Mouse (Mus musculus) urinary bladder, postnatal 36 days (tissue): Measurements from ENCODE around the gene Nosip.

ENCODE experiments used
- DNase-seq, 2 experiments: peaks; one replicate each; pipeline ENCODE4 v3.0.0; 2022; ENCODE audit warnings: low spot score in 2 of 2, mixed read lengths in 1 of 2

The Nosip gene

GRCm38 (mm10) chr7:45058607-45059571, 3.3 kb upstream of the Nosip start:
- no peak for DNase-seq

DNA sequence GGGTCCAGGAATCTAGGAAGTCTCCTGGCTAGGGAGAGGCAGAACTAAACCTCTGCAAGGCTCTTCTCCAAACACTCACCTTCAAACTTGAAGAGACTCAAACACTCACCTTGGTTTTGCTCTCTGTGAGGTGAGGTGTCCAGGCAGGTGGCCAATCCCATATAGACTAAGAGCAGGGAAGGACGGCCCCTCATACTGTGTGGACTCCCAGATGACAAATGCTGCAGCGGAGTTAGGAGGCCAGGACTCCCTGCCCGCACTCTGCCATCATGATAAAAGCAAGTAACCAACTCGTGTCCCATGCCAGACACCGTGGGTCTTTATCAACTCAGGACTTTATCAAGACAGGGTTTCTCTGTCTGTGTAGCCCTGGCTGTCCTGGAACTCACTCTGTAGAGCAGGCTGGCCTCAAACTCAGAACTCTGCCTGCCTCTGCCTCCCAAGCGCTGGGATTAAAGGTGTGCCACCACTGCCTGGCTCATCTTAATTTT, 1.6 kb upstream of the Nosip start:
- no peak for DNase-seq

GRCm38 (mm10) chr7:45061532-45062075, 625 bp upstream of the Nosip start:
- peak; percentile 49 to 60 for DNase-seq

DNA sequence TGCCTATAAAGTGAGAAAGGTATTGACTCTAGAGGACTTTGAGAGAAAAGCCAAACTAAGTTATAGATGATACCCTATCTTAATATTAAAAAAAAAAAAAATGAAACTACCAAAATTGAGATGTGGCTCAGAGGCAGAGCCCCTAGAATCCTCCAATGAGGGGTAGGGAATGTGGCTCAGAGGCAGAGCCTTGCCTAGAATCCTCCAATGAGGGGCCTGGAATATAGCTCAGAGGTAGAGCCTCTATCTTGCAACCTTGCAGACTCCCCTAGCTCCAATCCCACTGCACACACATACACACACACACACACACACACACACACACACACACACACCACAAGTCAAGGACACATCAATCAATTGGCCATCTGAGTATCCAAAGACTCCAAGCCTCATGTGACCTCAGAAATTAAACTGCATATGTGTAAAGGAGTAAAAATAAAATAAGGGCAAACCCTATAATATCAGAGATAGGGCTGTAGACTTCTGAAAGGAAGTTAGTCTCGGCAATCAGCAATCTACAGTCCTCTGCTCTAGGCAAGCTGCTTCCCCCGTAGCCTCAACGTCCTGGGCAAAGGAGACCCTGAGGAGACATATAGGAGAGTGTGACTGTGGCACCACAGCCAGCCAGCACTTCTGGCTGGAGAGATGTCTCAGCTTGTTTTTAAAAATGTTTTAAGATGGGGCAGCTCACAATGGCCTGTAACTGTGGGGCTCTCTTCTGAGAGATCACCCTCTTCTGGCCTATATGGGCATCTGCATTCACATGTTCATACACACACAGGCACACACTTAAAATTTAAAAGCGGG, 5.2 kb downstream of the Nosip start:
- DNase-seq, result no peak

- no peak for DNase-seq
These were observed 5.7 kb downstream of the Nosip start for GRCm38 (mm10) chr7:45068000-45068318.

GRCm38 (mm10) chr7:45069671-45070070, 7.4 kb downstream of the Nosip start:
- no peak for DNase-seq

GRCm38 (mm10) chr7:45072230-45072629, 10.0 kb downstream of the Nosip start:
- no peak for DNase-seq

DNA sequence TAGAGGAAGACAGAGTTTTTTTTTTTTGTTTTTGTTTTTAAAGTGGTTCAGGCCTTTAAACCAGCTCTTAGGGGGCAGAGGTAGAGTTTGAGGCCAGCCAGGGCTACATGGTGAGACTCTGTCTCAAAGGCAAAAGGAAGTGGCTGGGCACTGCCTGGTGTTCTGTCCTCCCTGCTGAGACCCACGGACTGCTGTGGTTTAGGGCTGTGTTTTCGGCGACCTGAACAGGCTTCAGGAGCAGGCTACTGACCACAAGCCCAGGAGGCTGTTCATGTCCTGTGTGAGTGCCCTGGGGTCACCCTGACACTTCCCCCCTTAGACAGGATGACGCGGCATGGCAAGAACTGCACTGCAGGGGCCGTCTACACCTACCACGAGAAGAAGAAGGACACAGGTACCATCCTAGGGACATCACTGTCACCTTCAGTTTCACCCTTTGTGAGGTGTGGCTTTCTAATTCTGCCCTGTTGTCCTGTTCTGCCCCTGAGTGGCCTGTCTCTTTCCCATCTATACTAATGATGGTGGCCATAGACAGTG, 11.0 kb downstream of the Nosip start:
- no peak for DNase-seq

- no peak for DNase-seq
These were observed 11.7 kb downstream of the Nosip start for GRCm38 (mm10) chr7:45073949-45074348.

- no peak for DNase-seq
These were observed 13.2 kb downstream of the Nosip start for GRCm38 (mm10) chr7:45075405-45075804.

- no peak for DNase-seq
These were observed 14.3 kb downstream of the Nosip start for GRCm38 (mm10) chr7:45076501-45076900.

- DNase-seq, result no peak
These were observed 15.1 kb downstream of the Nosip start for GRCm38 (mm10) chr7:45077322-45077721.

- no peak for DNase-seq
These were observed 15.6 kb downstream of the Nosip start for GRCm38 (mm10) chr7:45077829-45078228.

GRCm38 (mm10) chr7:45078513-45078912, 16.3 kb downstream of the Nosip start:
- peak; percentile 59 to 73 for DNase-seq

DNA sequence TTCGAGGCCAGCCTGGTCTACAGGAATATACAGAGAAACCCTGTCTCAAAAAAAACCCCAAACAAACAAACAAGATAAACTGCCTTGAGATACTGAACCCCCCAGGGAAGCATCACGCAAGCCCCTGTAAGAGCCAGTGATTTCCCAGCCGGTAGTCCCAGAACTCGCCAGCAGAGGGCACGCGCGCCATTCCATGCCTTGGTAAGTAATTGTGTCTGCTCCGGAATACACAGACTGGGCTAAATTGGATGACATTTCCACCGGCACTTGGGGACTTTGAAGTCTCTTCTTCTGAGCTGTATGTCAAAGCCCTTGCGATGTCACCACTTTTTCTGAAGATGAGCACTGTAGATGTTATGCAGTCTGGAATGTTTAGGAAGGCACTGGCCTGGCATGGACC, 17.6 kb downstream of the Nosip start:
- peak; percentile 81 to 90 for DNase-seq

DNA sequence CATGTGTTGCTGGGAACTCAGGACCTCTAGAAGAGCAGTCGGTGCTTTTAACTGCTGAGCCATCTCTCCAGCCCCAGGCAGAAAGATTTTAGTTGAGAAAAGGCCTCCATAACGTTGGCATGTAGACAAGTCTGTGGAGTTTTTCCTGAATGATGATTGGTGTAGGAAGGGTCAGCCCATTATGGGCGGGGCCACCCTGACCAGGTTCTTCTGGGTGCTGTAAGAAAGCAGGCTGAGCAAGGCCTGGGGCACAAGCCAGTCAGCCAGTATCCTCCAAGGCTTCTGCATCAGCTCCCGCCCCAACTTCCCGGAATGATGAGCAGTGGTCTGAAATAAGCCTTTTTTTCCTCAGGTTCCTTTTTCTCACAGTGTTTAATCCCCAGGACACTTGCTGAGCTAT, 18.8 kb downstream of the Nosip start:
- DNase-seq, result no peak

DNA sequence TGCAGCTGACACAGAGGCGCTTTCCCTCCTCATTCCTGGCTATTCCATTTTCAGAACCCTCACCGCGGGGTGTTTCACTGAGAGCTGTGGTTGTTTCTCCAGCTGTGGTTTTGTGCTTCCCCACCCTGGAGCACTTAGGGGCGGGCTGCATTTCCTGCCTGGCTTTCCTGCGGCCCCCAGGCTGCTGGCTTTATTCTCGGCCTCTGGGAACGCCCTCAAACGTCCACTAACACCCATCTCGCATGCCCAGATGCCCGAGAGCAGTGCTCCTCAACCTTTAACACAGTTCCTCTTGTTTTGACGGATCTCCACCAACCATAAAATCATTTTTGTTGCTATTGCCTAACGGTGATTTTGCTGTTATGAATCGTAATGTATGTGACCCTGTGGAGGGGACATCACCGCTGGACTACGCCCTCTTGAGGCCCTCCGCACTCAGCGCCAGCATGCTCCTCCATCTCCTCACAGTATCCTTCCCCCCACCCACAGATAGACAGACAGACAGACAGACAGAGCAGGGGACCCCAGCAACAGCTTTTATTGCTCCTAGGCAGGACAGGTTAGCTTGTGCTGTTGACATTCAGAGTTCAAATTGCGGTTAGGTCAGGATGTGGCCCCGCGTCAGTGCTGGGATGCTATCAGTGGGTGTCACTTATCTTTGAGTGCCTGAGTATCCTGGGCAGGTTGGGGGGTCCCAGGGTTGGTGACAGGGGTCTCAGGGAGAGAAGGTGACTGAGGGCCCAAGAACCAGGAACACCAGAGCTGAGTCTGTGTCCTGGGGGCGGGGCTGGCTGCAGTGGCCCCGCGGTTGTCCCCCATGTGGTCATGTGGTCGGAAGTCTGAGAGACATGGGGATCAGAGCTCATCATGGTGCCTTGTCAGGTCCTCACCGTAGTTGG, 20.4 kb downstream of the Nosip start:
- peak in 1 of 2 experiments; percentile 56 for DNase-seq

GRCm38 (mm10) chr7:45083300-45083890, 21.2 kb downstream of the Nosip start:
- DNase-seq, result no peak

DNA sequence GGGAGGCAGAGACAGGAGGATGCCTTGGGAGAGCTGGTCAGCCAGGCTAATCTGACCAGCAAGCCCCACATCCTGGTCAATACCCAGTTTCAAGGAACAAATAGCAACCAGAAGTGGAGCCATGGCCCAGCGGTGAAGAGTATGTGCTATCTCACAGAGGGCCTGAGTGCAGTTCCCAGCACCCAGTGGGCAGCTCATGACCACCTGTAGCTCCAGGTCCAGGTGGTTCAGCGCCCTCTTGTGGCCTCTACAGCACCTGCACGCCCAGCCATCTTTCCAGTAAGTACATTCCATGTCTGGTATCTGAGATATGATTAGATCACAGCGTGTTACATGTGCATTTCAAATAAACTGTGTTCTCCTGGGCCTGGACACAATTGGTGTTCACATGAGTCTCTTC, 23.9 kb downstream of the Nosip start:
- DNase-seq, result no peak

DNA sequence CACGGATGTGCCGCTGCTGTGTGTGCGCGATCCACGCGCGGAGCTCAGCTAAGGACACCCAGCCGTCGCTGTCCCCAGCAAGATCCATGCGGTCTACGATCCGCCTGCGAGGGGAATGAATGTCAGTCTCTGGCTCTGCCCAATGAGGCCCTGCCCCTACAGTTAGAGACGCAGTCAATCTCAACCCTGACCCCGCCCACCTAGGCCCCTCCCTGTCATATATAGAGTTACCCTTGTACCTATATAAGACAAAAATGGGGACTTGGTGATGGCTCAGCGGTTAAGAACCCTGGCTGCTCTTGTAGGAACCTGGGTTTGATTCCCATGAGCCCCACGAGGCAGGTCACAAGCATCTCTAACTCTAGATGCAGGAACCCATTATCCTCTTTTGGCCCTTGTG, 26.4 kb downstream of the Nosip start:
- DNase-seq, result no peak
